Mouse (Mus musculus) splenic B cell, adult 2 months (primary cell): ENCODE data around the gene Ercc6l2.
A peak's percentile ranks its signal among the peaks of the same experiment; 100 is the strongest.

Experiments
- DNase-seq: peaks from one replicate; pipeline ENCODE4 v3.0.0-alpha.2; 2011; ENCODE audit warnings: low read depth, low spot score
- H3K27me3 ChIP-seq: 2 replicates; pipeline ENCODE4 v1.6.1; 2012; ENCODE audit warnings: mild to moderate bottlenecking, low read length, moderate library complexity, mixed read lengths; ENCODE audit not compliant: control insufficient read depth, poor library complexity, insufficient read depth, severe bottlenecking
- H3K36me3 ChIP-seq: 2 replicates; pipeline ENCODE4 v1.6.1; 2012; ENCODE audit warnings: mild to moderate bottlenecking, low read length, moderate library complexity, mixed read lengths; ENCODE audit not compliant: control insufficient read depth, poor library complexity, insufficient read depth, severe bottlenecking

The Ercc6l2 gene

DNA sequence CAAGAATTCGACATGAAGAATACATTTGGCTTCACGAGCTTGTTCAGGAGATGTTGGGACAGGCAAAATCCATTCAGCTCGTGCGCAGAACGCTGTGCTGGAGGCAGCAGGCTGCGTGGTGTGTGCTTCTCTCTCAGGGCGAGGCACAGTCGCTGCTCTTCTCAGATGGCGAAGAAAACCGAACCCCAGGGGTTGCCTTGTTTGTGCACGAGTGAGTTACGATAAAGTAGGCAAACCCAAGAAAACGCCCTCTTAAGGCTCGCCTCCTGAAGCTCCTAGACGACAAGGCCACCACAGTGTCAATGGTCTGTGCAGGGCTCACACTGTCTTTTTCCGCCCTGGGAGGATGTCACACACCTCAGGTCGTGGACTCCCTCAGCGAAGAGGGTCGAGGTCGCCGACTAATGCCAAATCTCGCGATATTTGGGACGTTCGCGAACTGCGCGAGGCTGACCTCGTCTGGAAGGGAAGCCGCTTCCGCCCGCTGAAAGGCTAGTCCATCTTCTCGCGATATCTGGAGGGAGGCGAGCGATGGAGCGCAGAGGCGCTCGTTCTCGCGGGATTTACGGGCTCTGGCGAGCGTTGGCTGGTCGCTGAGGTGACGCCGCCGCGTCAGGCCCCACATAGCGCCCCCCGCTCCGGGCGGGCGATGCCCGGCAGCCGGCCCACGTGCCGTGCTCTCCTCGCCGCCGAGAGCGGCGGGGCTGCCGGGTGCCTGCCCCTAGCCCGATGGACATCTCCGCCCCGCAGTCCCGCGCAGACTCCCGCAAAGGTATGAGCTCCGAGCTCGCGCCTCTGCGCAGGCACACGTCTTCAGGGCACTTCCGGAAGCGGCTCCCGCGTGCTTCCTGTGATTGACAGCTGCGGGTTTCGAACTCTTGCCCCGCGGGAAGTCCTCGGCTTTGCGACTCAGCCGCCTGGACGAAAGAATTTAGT lies at the start of gene Ercc6l2:
Gene Ercc6l2 (plus strand): TSS at position 495 of the 936 bp plus-strand sequence.
- Histone ChIP-seq H3K27me3 (no peaks in the 10 kb centered on the region), H3K36me3 (no peaks in the 10 kb centered on the region)
- DNase-seq, result peak; percentile 100

DNA sequence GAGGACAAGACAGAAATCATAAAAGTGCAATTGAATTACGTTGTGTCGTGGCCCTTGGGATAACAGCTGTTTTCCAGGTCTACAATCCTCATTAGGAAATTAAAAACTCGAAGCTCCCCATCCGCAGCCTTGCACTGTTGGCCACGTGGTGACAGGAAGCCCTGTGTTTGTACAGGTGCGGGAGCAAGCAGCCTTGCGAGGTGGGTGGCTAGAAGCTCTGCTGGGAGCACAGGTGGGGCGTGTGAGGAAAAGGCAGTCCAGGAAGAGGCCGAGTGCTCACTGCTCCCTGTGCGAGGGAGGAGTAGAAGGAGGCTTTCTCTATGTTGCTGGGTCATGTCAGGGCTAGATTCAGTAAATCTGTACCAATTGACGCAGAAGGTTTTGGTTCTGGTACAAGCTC lies 49.0 kb upstream of the Ercc6l2 start:
- H3K36me3 ChIP-seq, result no peaks in the 10 kb centered on the region
- no peak for DNase-seq
- H3K27me3 ChIP-seq, result no peaks in the 10 kb centered on the region

DNA sequence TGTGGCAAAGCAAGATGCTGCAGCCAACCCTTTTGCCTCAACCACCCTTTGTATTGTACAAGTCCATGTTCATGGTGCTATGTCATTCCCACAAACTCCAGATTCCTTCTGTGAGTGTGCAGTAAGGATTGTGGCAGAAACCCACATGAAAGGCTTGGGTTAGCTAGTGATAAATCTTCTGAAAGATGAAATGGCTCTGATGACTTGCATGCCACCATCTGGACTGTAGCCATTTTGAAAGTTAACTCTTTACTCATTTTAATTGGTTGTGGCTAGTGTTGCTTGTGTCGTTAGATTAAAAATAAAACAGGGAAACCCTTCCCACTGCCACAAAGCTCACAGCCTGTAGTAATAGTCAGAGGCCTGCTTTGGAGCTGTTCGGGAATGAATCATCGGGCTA lies 44.0 kb upstream of the Ercc6l2 start:
- H3K27me3 ChIP-seq, result no peaks in the 10 kb centered on the region
- no peaks in the 10 kb centered on the region for H3K36me3 ChIP-seq
- no peak for DNase-seq

DNA sequence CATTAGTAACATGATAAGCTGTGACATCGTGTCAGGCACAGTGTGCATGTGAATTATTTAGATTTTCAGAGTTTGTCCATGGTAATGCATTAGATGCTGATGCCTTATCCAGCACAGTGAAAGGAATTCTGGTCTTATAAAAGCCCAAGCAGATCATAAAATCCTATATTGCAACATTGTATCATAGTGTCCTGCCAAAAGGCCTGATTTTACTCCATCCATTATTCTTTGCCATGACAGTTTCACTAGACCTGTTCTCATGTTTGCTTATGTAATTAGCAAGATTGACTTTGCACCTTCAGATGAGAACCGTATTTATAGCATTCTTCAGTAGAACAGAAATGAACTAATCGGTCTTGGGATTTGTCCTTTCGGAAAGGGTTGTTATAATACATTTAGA lies 36.1 kb upstream of the Ercc6l2 start:
- H3K27me3 ChIP-seq, result no peaks in the 10 kb centered on the region
- no peak for DNase-seq
- no peaks in the 10 kb centered on the region for H3K36me3 ChIP-seq

DNA sequence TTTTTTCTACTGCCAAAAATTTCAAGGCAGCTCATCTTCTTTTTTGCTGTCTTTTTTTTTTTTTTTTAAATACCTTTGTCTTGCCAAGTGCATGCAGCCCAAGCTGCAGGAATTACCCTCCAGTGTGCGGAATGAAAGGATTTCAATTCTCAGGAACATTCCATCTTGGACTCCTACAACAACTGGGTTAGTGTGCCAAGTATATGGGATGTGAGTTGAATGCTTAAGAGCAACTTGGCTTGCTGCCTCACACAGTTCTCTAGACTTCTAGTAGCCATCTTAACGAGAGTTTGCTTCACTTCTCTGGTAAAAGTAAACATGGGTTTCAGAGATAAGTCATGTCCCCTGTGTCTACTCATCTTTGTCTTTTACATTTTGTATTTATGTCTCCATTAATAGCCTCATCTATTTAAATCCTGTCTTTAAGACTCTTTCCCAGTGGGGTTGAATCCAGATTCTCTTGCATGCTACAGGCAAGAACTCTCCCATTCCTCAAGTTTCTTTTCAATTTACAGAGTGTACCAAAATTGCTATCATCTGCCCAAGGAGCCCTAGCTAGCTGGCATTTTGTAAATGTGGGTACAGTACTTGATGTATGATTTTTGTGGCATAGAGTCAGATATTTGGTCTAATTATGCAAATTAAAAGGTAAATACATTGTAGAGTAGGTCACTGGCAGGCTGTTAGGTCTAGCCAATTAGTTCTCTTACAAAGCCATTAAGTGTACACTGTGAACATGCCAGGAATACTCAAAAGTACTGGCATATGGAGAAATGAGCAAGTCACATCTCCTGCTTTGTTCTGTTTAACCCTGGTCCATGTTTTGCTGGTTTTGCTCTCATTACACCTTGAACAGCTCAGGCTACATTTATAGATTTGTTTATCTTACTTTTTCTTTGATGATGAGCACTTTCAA lies 35.4 kb upstream of the Ercc6l2 start:
- Histone ChIP-seq H3K27me3 (no peaks in the 10 kb centered on the region), H3K36me3 (no peaks in the 10 kb centered on the region)
- no peak for DNase-seq

DNA sequence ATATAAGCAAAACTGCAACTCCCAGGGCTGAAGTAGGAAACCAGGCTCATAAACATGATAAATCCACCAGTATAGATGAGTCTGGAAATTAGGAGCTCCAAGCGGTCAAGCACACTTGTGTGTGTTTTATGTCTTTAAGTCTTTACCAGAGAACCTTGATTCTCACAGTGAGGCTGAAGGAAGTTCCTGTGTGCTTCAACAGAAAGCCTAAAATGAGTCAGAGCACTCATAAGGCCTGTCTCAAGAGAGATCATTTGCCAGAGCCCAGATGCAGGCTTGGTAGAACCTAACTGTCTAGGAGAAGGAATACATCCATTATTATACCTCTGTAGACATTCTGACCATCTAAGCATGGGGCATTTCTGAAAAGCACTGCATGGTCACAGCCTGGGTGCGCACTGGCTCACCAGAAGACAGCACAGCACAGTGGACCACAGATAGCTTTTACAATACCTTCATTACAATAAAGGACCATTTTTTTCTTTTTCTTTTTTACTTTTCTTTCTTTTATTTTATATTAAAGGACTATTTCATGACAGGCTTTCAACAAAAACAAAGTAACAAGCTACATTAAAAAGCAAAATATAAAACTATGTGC lies 22.7 kb upstream of the Ercc6l2 start:
- DNase-seq, result no peak
- Histone ChIP-seq H3K27me3 (no peaks in the 10 kb centered on the region), H3K36me3 (no peaks in the 10 kb centered on the region)

DNA sequence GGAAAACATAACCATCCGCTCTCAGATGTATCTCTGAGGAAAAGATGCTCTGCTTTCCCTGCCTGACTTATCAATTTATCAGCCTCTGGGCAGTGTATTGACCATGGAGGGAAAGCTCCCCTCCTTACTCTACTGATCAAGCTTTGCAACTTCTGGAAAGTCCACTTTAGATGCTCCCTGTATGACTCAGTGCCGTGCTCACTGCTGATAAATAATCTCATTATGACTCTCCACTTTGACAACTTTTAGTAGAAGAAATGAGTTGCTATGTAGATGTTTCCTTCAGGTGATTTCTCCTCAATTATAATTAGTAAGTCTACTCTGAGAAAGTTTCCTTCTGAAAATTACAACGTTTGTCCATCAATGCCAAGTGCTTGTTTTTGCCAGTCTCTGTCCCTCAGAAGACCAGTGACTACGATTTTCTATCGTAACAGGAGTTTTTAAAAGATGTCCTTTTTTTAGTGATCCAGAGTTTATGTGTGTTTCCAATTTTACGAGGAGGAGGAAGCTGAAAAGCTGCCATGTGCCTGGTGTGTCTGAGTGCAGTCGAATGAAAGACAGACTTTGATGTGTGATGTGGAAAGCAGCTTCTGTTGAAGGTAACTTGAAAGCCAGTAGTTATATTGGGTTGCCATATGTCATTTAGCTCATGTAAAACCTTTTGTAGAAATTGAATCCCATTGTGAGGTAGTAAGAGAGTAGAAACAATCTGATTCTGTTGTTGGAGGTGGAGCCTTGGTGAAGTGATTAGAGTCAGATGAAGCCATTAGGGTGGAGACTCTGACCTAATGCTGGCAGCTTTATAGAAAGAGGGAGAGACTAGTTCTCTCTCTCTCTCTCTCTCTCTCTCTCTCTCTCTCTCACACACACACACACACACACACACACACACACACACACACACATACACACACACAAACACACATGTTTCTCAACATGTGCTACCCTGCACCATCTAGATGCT lies 21.4 kb upstream of the Ercc6l2 start:
- Histone ChIP-seq H3K27me3 (no peaks in the 10 kb centered on the region), H3K36me3 (no peaks in the 10 kb centered on the region)
- no peak for DNase-seq

DNA sequence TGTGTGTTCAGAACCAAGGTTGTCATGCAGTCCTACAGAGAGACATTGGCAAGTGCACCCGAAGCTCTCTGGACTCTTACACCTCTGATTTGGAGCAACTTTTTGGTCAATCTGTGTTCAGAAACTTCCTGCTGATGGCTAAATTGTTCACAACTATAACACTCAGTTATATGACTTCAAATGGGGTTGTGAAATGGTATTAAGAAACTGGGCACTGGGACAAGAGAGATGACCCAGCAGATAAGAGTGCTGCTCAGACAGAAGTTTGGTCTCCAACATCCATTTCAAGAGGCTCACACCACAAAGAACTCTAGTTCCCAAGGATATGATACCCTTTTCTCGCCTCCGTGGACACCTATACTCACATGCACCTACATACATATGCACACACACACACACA lies 16.4 kb upstream of the Ercc6l2 start:
- no peak for DNase-seq
- H3K27me3 ChIP-seq, result no peaks in the 10 kb centered on the region
- H3K36me3 ChIP-seq, result no peaks in the 10 kb centered on the region

DNA sequence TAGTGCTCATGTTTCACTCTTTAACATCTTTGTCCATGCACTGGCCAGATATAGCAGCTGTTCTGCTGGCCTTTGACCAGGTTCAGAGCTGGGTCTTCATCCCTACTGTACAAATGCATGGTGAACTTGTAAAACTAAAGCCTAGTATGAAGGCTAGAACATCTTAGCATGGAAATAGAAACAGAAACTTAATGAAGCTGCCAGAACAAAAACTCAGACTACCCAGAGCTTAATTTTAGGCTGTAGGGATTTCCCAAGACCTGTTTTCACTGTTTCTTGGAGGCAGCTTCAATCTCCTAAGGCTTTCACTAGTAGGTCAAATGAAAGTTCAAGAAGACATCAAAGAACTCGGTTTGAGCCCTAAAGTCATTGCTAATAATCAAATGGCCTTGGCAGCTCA lies 15.1 kb upstream of the Ercc6l2 start:
- Histone ChIP-seq H3K27me3 (no peaks in the 10 kb centered on the region), H3K36me3 (no peaks in the 10 kb centered on the region)
- no peak for DNase-seq

DNA sequence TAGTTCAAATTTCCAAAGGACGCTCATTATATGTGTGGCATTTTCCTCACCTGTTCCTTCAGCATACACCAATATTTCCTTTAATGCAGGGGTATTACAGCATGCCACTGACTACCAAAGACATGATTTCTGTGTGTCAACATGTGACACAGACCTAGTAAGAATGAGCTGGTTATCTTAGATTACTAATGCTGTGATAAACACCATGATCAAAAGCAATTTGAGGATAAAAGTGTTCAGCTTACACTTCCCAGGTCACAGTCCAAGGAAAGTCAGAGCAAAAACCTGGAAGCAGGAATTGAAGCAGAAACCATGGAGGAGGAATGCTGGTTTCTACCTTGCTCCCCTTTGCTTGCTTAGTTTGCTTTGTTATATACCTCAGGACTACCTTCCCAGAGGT lies 13.8 kb upstream of the Ercc6l2 start:
- H3K27me3 ChIP-seq, result no peaks in the 10 kb centered on the region
- no peaks in the 10 kb centered on the region for H3K36me3 ChIP-seq
- DNase-seq, result no peak

DNA sequence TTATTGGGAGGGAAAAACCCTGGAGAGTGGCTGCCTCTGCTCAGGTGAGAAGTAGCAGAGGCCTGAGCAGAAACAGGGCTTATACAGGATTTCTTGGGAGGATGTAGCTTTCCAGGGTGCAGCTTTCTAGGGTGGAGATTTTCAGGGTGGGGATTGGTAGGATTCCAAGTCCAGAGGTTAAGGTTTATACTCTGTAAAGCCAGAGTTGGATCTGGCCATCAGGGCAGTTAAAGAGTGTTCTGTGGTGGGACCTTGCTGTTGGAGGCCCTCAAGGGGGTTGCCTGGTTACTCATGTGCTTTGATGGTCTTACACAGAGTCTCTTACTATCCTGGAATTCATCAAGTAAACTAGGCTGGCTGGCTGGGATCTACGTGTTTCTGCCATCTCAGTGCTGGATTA lies 7.8 kb upstream of the Ercc6l2 start:
- DNase-seq, result no peak
- Histone ChIP-seq H3K27me3 (no peaks in the 10 kb centered on the region), H3K36me3 (no peaks in the 10 kb centered on the region)

DNA sequence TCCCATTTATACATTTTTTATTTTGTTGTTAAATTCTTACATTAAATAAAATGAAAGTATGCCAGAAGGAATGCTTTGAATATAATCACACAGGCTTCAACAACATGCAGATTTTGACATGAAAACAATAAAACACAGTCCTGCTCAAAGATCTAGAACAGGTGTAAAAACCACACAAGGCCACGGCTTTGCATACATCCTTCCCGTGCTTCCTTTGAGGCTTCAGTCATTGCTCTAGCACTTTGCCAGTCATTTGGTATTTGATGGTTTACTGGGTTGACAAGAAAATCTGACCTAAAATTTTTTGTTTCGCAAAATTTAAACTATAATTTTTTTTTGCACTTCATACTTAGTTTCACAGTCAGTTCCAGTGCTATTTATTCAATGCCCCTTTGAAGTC lies 7.1 kb upstream of the Ercc6l2 start:
- Histone ChIP-seq H3K36me3 (no peaks in the 10 kb centered on the region), H3K27me3 (no peaks in the 10 kb centered on the region)
- peak; percentile 41 for DNase-seq

DNA sequence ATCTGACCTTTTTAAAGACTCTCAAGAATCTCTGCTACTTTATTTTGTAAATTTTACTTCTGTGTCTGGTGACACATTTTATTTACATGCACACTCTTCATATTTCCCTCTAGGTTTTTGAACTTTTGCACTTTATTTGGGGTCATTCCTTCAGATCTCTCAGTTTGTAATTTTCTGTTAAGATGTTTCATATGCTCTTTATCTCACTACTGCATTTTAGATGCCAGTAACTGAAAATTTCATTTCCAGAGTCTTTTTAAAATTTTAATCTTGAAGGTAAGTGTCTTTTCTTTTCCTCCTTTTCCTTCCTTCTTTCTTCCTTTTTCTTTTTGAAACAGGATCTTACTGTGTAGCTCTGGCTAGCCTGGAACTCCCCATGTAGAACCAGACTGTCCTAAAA lies 3.6 kb upstream of the Ercc6l2 start:
- Histone ChIP-seq H3K27me3 (no peaks in the 10 kb centered on the region), H3K36me3 (no peaks in the 10 kb centered on the region)

DNA sequence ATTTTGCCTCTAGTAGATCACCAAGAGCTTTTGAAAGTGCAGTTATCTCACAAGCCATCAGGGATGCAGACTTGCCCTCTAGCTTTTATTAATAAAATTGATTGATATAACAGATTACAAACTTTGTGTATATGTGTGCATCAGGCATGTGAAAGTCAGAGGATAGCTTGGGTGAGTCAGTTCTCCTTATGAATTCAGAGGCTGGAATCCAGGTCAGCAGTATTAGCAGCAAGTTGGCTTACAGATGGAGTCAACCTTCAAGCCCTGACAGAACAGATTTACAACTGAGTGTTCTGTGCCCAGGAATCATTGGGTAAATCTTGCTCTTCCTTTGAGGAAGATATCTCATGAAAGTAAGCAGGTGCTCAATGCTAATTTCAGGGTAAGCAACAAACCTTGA lies 891 bp downstream of the Ercc6l2 start:
- DNase-seq, result no peak
- peaks cover 2% of the 10 kb centered on the region; the same call in 1 of the 2 replicates for H3K36me3 ChIP-seq
- H3K27me3 ChIP-seq, result no peaks in the 10 kb centered on the region

More for the DNA sequence above, 3.6 kb upstream of the Ercc6l2 start:
- no peak for DNase-seq
